Mouse (Mus musculus) neural tube, embryonic 13.5 days (tissue): ENCODE data around the gene Cphx3. TPM values are rescaled to one million over a fixed set of nuclear protein-coding genes. Genes with fewer than 3 reads are reported as not detected.
"Not testable (repeated sequence)": the region's sequence is repeated elsewhere in the genome, so short reads cannot be mapped to it uniquely, and the experiment has no call there.

Experiments
- ATAC-seq: fragments of 200-750 bp; cut with Nextera tagmentation; 2 replicates; pipeline ENCODE4 v1.8.0; 2017; ENCODE audit warnings: low read depth, mild to moderate bottlenecking, moderate TSS enrichment, moderate library complexity
- H3K27ac ChIP-seq: fragments of 300-500 bp; sonication (generic); replicated peaks from 2 replicates; pipeline ENCODE4 v1.5.1; 2015; ENCODE audit warnings: moderate library complexity, mild to moderate bottlenecking, inconsistent platforms
- H3K27me3 ChIP-seq: fragments of 300-500 bp; sonication (generic); 2 replicates; pipeline ENCODE4 v1.6.1; 2015; ENCODE audit warnings: mild to moderate bottlenecking, inconsistent platforms
- H3K36me3 ChIP-seq: fragments of 300-500 bp; sonication (generic); 2 replicates; pipeline ENCODE4 v1.6.1; 2015; ENCODE audit warnings: mild to moderate bottlenecking, inconsistent platforms
- H3K4me1 ChIP-seq: fragments of 300-500 bp; sonication (generic); replicated peaks from 2 replicates; pipeline ENCODE4 v1.6.1; 2015; ENCODE audit warnings: inconsistent platforms
- H3K4me2 ChIP-seq: fragments of 300-500 bp; sonication (generic); 2 replicates; pipeline ENCODE4 v1.6.1; 2015; ENCODE audit warnings: inconsistent platforms, mild to moderate bottlenecking, moderate library complexity
- H3K4me3 ChIP-seq: fragments of 300-500 bp; sonication (generic); 2 replicates; pipeline ENCODE4 v1.5.1; 2015; ENCODE audit warnings: mild to moderate bottlenecking, inconsistent platforms
- H3K9ac ChIP-seq: fragments of 300-500 bp; sonication (generic); 2 replicates; pipeline ENCODE4 v1.6.1; 2015; ENCODE audit warnings: moderate library complexity, mild to moderate bottlenecking, inconsistent platforms
- H3K9me3 ChIP-seq: fragments of 300-500 bp; sonication (generic); 2 replicates; pipeline ENCODE4 v1.6.1; 2016; ENCODE audit warnings: inconsistent platforms
- WGBS: fragments of 180-500 bp; shearing (Covaris S2); methylation state at CpG from one replicate; pipeline ENCODE4 v1.1.7; 2015; 5-methylcytosine and 5-hydroxymethylcytosine counted together
- polyA plus RNA-seq: library from polyadenylated mRNA; unstranded; fragments of >200 nt; fragmentation: Nextera tagmentation; extraction: Ambion mirVana; gene quantifications from 2 replicates; pipeline ENCODE4 v1.2.1, GENCODE M21; 2015

The Cphx3 gene
- not detected in 2 replicates for polyA plus RNA-seq

DNA sequence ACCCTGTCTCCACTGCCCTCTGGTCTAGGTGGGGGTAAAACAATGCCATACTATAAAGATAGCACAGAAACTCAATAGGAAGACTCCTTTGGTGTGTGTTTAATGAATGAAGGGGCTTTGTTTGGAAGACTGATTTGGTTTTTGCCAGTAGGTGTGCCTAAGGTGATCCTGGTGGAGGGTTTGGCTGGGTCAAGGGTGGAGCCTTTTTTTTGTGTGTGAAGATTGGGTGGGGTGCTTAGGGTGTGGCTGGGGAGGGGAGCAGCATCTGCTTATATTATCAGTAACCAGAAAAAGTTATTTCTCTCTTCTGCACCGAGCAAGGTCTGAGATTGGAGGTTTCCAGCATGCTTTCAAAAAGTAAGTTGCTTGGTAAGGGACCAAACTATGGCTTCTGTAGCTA lies at the start of gene Cphx3:
Cphx3 (plus strand) TSS at position 301 of the 400 bp plus-strand sequence.
- ATAC-seq, H3K9ac ChIP-seq, H3K4me1 ChIP-seq, H3K4me2 ChIP-seq, H3K27ac ChIP-seq, H3K36me3 ChIP-seq, H3K4me3 ChIP-seq, H3K9me3 ChIP-seq, H3K27me3 ChIP-seq: not testable (repeated sequence)
- WGBS = no CpG with 5 or more reads among the region's 1 CpGs

GRCm38 (mm10) chr14:26034364-26034763 lies 47.7 kb upstream of the Cphx3 start:
- not testable (repeated sequence) for H3K9me3 ChIP-seq, H3K4me3 ChIP-seq, ATAC-seq, H3K4me2 ChIP-seq, H3K27me3 ChIP-seq, H3K9ac ChIP-seq, H3K36me3 ChIP-seq, H3K4me1 ChIP-seq, H3K27ac ChIP-seq
- WGBS = no CpG with 5 or more reads among the region's 3 CpGs

- H3K9ac ChIP-seq, H3K36me3 ChIP-seq, H3K4me1 ChIP-seq, H3K4me2 ChIP-seq, ATAC-seq, H3K4me3 ChIP-seq, H3K27me3 ChIP-seq, H3K27ac ChIP-seq, H3K9me3 ChIP-seq: not testable (repeated sequence)
- no CpG with 5 or more reads among the region's 6 CpGs for WGBS
Measured at GRCm38 (mm10) chr14:26035439-26035838, 46.7 kb upstream of the Cphx3 start.

DNA sequence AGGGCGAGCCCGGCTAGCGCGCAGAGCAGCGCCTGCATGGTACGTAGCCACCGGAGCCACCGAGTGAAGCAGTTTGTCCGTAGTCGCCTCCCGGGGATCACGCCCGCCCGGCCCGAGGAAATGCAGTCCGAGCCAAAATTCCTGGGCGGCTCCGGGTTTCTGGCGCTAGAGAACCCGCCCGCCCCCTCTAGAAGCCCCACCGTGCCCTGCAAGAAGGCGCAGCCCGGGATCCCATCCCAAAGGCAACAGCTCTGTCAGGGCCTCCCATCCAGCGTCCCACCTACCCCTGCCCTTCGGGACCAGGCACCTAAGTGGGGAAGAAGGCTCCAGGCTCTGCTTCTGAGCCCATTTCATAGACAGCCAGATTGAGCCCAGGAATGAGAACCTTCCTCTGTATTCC lies 39.5 kb upstream of the Cphx3 start, which contains the start of gene Gm9780:
Gm9780 (minus strand) TSS at position 101 of the 400 bp plus-strand sequence.
- ATAC-seq, H3K27me3 ChIP-seq, H3K4me3 ChIP-seq, H3K4me1 ChIP-seq, H3K4me2 ChIP-seq, H3K36me3 ChIP-seq, H3K9me3 ChIP-seq, H3K27ac ChIP-seq, H3K9ac ChIP-seq: not testable (repeated sequence)
- WGBS = no CpG with 5 or more reads among the region's 26 CpGs

- H3K4me2 ChIP-seq, ATAC-seq: not testable (repeated sequence)
Measured at GRCm38 (mm10) chr14:26045007-26045406, 37.1 kb upstream of the Cphx3 start.

GRCm38 (mm10) chr14:26047026-26047425 lies 35.1 kb upstream of the Cphx3 start:
- H3K27me3 ChIP-seq, H3K4me3 ChIP-seq, H3K27ac ChIP-seq, H3K9ac ChIP-seq, H3K36me3 ChIP-seq, H3K9me3 ChIP-seq, H3K4me2 ChIP-seq, ATAC-seq, H3K4me1 ChIP-seq: not testable (repeated sequence)
- WGBS = no CpG with 5 or more reads among the region's 8 CpGs

More at GRCm38 (mm10) chr14:26045007-26045406, 37.1 kb upstream of the Cphx3 start:
- H3K27me3 ChIP-seq, H3K36me3 ChIP-seq, H3K9me3 ChIP-seq, H3K9ac ChIP-seq, H3K4me1 ChIP-seq, H3K4me3 ChIP-seq, H3K27ac ChIP-seq: not testable (repeated sequence)
- WGBS = no CpG with 5 or more reads among the region's 5 CpGs

DNA sequence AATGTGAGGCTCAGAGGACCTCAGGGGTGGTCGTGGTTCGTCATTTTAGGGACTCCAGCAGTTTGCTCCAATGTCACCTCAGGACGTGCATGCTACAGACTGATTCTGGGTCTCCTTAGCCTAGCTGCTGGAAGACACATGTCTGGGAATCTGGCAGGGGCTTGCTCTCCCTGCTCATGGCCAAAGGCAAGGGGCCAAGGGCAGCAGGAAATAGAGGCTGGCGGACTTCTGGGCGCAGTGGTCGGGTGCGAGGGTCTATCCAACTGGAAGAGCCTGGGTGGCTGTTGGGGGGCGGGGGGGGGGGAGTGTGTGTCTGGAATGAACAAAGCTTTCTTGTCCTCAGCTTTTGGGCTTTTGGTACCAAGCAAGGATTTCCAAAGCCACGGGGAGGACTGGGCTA lies 33.3 kb upstream of the Cphx3 start:
- H3K27me3 ChIP-seq, H3K9me3 ChIP-seq, H3K4me1 ChIP-seq, H3K9ac ChIP-seq, H3K4me2 ChIP-seq, H3K4me3 ChIP-seq, H3K36me3 ChIP-seq, H3K27ac ChIP-seq, ATAC-seq: not testable (repeated sequence)
- no CpG with 5 or more reads among the region's 9 CpGs for WGBS

DNA sequence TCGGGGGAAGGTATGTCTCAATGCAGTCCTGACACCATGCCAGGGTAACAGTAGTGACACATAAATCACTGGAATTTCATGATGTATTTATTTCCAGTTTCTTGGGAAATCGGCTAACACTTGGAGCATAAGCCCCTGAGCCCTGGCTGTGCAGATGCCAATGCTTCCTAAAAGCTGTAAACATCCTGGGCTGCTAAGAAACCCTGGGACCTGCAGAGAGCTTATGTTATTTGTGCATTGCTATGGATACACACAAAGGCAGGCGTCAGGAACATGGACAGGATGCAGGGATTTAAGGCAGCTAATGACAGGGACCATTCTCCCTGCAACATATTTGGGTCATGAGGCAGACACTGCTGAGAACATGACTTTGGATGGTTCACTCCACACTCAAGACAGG lies 23.9 kb upstream of the Cphx3 start:
- not testable (repeated sequence) for H3K27me3 ChIP-seq, ATAC-seq, H3K27ac ChIP-seq, H3K4me3 ChIP-seq, H3K4me2 ChIP-seq, H3K4me1 ChIP-seq, H3K9me3 ChIP-seq, H3K36me3 ChIP-seq, H3K9ac ChIP-seq
- no CpG with 5 or more reads among the region's 3 CpGs for WGBS

GRCm38 (mm10) chr14:26059362-26059761 lies 22.7 kb upstream of the Cphx3 start:
- ATAC-seq, H3K36me3 ChIP-seq, H3K9me3 ChIP-seq, H3K27ac ChIP-seq, H3K4me1 ChIP-seq, H3K27me3 ChIP-seq, H3K4me2 ChIP-seq, H3K9ac ChIP-seq, H3K4me3 ChIP-seq: not testable (repeated sequence)
- WGBS = no CpG with 5 or more reads among the region's 6 CpGs

GRCm38 (mm10) chr14:26066574-26067324 lies 15.3 kb upstream of the Cphx3 start:
- no CpG with 5 or more reads among the region's 44 CpGs for WGBS
- H3K9me3 ChIP-seq, H3K4me3 ChIP-seq, H3K27ac ChIP-seq, H3K27me3 ChIP-seq, H3K4me2 ChIP-seq, H3K4me1 ChIP-seq, H3K9ac ChIP-seq, H3K36me3 ChIP-seq: not testable (repeated sequence)
- ATAC-seq = peak; percentile 91

DNA sequence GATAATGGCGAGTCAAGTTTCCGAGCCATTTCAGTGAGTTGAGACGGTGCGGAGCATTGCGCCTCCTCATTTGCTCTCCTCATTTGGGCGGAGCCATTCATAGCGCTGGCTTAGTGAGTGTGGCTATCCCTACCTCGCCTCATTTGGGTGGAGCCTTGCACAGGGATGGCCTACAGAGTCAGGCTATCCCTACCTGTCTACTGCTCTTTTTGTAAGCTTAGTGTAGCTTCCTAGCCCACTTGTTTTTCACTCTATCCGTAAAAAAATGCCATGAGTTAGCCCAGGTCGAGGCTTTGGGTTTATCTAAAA lies 14.8 kb upstream of the Cphx3 start, which contains the start of gene Tmem254c:
Tmem254c (minus strand) TSS at position 31 of the 309 bp plus-strand sequence.
- peak; percentile 89; the same call in 1 of the 2 replicates for ATAC-seq
- not testable (repeated sequence) for H3K27ac ChIP-seq, H3K36me3 ChIP-seq, H3K9ac ChIP-seq, H3K4me2 ChIP-seq, H3K27me3 ChIP-seq, H3K9me3 ChIP-seq, H3K4me1 ChIP-seq, H3K4me3 ChIP-seq
- no CpG with 5 or more reads among the region's 10 CpGs for WGBS

GRCm38 (mm10) chr14:26076620-26077390 lies 5.3 kb upstream of the Cphx3 start:
- not testable (repeated sequence) for H3K4me3 ChIP-seq, ATAC-seq, H3K27ac ChIP-seq, H3K9ac ChIP-seq, H3K4me1 ChIP-seq, H3K36me3 ChIP-seq, H3K27me3 ChIP-seq, H3K4me2 ChIP-seq, H3K9me3 ChIP-seq
- WGBS = no CpG with 5 or more reads among the region's 5 CpGs
